Mouse (Mus musculus) forebrain, embryonic 16.5 days (tissue): ENCODE results near the gene Sipa1l2. TPM values are rescaled to one million over a fixed set of nuclear protein-coding genes. Genes with fewer than 3 reads are reported as not detected.
A peak's percentile ranks its signal among the peaks of the same experiment; 100 is the strongest.
"Not testable (repeated sequence)": the region's sequence is repeated elsewhere in the genome, so short reads cannot be mapped to it uniquely, and the experiment has no call there.

Experiments
- ATAC-seq: fragments of 200-750 bp; cut with Nextera tagmentation; 2 replicates; pipeline ENCODE4 v1.8.0; 2017; ENCODE audit warnings: mild to moderate bottlenecking, moderate library complexity
- H3K27ac ChIP-seq: fragments of 300-500 bp; sonication (generic); 2 replicates; pipeline ENCODE4 v1.5.1; 2014; ENCODE audit warnings: low read length, control low read depth
- H3K27me3 ChIP-seq: fragments of 300-500 bp; sonication (generic); replicated peaks from 2 replicates; pipeline ENCODE4 v1.6.1; 2014; ENCODE audit warnings: low read length; ENCODE audit not compliant: control insufficient read depth, insufficient read depth
- H3K36me3 ChIP-seq: fragments of 300-500 bp; sonication (generic); 2 replicates; pipeline ENCODE4 v1.6.1; 2014; ENCODE audit not compliant: control insufficient read depth, insufficient read depth
- H3K4me1 ChIP-seq: fragments of 300-500 bp; sonication (generic); replicated peaks from 2 replicates; pipeline ENCODE4 v1.6.1; 2014; ENCODE audit warnings: low read length; ENCODE audit not compliant: control insufficient read depth, insufficient read depth
- H3K4me2 ChIP-seq: fragments of 300-500 bp; sonication (generic); 2 replicates; pipeline ENCODE4 v1.6.1; 2014; ENCODE audit warnings: mild to moderate bottlenecking, low read length, control low read depth
- H3K4me3 ChIP-seq: fragments of 300-500 bp; sonication (generic); replicated peaks from 2 replicates; pipeline ENCODE4 v1.5.1; 2014; ENCODE audit warnings: mild to moderate bottlenecking, low read length, control low read depth
- H3K9ac ChIP-seq: fragments of 300-500 bp; sonication (generic); replicated peaks from 2 replicates; pipeline ENCODE4 v1.6.1; 2014; ENCODE audit warnings: low read depth, low read length, control low read depth
- H3K9me3 ChIP-seq: fragments of 300-500 bp; sonication (generic); 2 replicates; pipeline ENCODE4 v1.6.1; 2016; ENCODE audit warnings: low read length; ENCODE audit not compliant: control insufficient read depth
- WGBS: fragments of 180-500 bp; shearing (Covaris S2); extraction: QIAGEN DNeasy Blood & Tissue Kit; methylation state at CpG from one replicate; pipeline ENCODE4 v1.1.7; 2014; 5-methylcytosine and 5-hydroxymethylcytosine counted together
- polyA plus RNA-seq: library from polyadenylated mRNA; unstranded; fragments of >200 nt; fragmentation: Nextera tagmentation; extraction: Ambion mirVana; gene quantifications from 2 replicates; pipeline ENCODE4 v1.2.1, GENCODE M21; 2015

The Sipa1l2 gene
- polyA plus RNA-seq, 1 experiment from 2014 or later, result 33.4 TPM

GRCm38 (mm10) chr8:125395682-125396081 lies 173.9 kb downstream of the Sipa1l2 start:
- peaks cover 18% of the 10 kb centered on the region for H3K4me1 ChIP-seq
- not testable (repeated sequence) for ATAC-seq, H3K27me3 ChIP-seq, H3K4me2 ChIP-seq, H3K9ac ChIP-seq, H3K4me3 ChIP-seq, H3K27ac ChIP-seq, H3K36me3 ChIP-seq, H3K9me3 ChIP-seq
- WGBS, result 75% methylated on average over 8 of the region's 8 CpGs

DNA sequence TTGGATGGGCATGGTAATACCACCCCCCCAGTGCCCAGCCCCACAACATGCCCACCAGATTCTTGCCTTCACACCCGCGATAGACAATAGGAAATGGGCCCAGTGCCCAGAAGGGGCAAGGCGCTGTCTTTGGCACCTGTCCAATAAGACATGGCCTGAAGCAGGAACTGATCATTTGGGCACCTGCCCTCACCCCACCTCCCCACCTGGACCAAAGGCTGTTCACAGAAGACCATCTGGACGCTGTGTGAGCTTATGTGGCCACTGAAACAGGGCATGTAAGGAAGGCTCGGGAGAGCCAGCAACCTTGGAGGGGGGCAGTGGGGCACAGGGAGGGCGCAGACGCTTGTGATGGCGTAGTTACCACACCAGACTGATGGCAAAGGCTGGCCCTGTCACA lies 174.6 kb downstream of the Sipa1l2 start:
- Histone ChIP-seq H3K27ac (no peak overlapping the region), H3K4me2 (no peak overlapping the region), H3K9ac (no peak overlapping the region), H3K4me3 (no peak overlapping the region), H3K9me3 (no peaks in the 10 kb centered on the region), H3K4me1 (peaks cover 25% of the 10 kb centered on the region), H3K36me3 (no peaks in the 10 kb centered on the region), H3K27me3 (no peaks in the 10 kb centered on the region)
- ATAC-seq, result peak; percentile 52
- WGBS, result 47% methylated on average over 8 of the region's 8 CpGs

- 65% methylated on average over 7 of the region's 7 CpGs for WGBS
- Histone ChIP-seq H3K9ac (no peak overlapping the region), H3K27ac (no peak overlapping the region), H3K4me3 (no peak overlapping the region), H3K36me3 (no peaks in the 10 kb centered on the region), H3K4me1 (peaks cover 41% of the 10 kb centered on the region), H3K4me2 (no peak overlapping the region), H3K27me3 (no peaks in the 10 kb centered on the region), H3K9me3 (no peaks in the 10 kb centered on the region)
- no peak for ATAC-seq
Measured at GRCm38 (mm10) chr8:125391685-125392084, 177.9 kb downstream of the Sipa1l2 start.

DNA sequence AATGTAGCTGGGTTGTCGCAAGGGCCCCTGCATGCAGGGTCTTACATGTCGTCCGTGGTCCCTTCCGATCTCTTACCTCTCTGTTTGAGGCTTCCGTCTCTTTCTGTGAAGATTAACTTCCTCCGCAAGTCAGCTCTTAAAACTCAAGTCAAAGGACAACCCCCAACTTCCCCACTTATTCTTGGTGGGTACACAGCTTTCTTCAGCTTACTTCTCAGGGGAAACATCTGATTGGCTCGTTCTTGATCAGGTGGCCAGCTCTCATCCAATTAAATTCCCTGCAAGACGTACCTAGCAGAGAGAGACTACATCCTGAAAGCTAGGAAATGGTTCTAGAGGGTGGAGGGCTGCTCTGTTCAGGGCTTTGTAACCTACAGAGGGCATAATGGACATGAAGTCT lies 178.3 kb downstream of the Sipa1l2 start:
- no peak overlapping the region for H3K4me2 ChIP-seq
- no peaks in the 10 kb centered on the region for H3K27me3 ChIP-seq
- H3K9ac ChIP-seq, result no peak overlapping the region
- H3K27ac ChIP-seq, result no peak overlapping the region; the same call in 1 of the 2 replicates
- no peak overlapping the region for H3K4me3 ChIP-seq
- 64% methylated on average over 8 of the region's 8 CpGs for WGBS
- H3K36me3 ChIP-seq, result no peaks in the 10 kb centered on the region
- peaks cover 45% of the 10 kb centered on the region for H3K4me1 ChIP-seq
- no peaks in the 10 kb centered on the region for H3K9me3 ChIP-seq
- no peak for ATAC-seq

GRCm38 (mm10) chr8:125390506-125390895 lies 179.1 kb downstream of the Sipa1l2 start:
- H3K27ac ChIP-seq, result peak overlapping the region; percentile 76
- WGBS, result 31% methylated on average over 6 of the region's 6 CpGs
- no peak overlapping the region for H3K4me3 ChIP-seq
- ATAC-seq, result peak; percentile 5; the same call in 1 of the 2 replicates
- H3K36me3 ChIP-seq, result no peaks in the 10 kb centered on the region
- H3K4me2 ChIP-seq, result no peak overlapping the region
- peaks cover 53% of the 10 kb centered on the region for H3K4me1 ChIP-seq
- H3K9me3 ChIP-seq, result no peaks in the 10 kb centered on the region
- no peaks in the 10 kb centered on the region for H3K27me3 ChIP-seq
- H3K9ac ChIP-seq, result no peak overlapping the region

DNA sequence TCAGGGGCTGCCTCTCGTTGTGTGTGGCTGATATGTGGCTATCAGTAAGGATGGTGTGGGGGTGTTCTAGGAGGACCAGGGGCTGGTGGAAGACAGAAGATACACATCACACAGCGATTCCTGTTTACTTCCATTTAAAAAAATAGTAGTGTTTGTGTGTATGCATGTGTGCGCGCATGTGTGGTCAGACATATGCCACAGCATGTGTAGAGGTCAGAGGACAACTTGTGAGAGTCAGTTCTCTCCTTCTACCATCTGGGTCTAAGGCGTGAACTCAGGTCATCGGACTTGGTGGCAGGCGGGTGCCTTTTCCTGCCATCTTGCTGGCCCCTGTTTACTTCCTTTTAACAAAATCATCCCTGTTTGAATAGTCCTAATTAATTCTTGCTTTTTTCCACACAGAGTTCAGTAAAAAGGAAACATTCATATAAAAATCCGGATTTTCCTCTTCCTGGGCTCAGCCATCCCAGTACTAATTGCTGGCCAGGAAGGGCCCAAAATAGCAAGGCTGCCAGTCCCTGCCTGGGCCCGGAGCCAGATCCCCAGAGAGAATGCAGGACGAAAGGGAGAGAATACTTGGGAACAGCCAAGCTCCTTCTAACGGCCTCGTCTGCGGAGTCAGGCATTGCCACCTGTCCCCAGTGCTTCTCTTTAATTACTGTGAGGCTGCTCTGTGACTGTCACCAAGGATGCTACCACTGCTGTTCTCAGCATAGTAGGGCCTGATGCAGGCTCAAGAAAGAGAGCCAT lies 179.7 kb downstream of the Sipa1l2 start:
- Histone ChIP-seq H3K36me3 (no peaks in the 10 kb centered on the region), H3K4me3 (no peak overlapping the region), H3K4me1 (peaks cover 55% of the 10 kb centered on the region), H3K9me3 (no peaks in the 10 kb centered on the region), H3K4me2 (no peak overlapping the region; the same call in 1 of the 2 replicates), H3K9ac (no peak overlapping the region), H3K27ac (peak overlapping the region; percentile 76), H3K27me3 (no peaks in the 10 kb centered on the region)
- peak; percentile 53 for ATAC-seq
- 33% methylated on average over 13 of the region's 13 CpGs for WGBS

- Histone ChIP-seq H3K9ac (no peak overlapping the region), H3K9me3 (no peaks in the 10 kb centered on the region), H3K4me3 (no peak overlapping the region), H3K4me2 (no peak overlapping the region), H3K27me3 (no peaks in the 10 kb centered on the region), H3K36me3 (no peaks in the 10 kb centered on the region), H3K4me1 (peaks cover 52% of the 10 kb centered on the region), H3K27ac (peak overlapping the region; percentile 76)
- 18% methylated on average over 5 of the region's 5 CpGs for WGBS
- peak; percentile 35 for ATAC-seq
Measured at GRCm38 (mm10) chr8:125389280-125389679, 180.3 kb downstream of the Sipa1l2 start.

- no peaks in the 10 kb centered on the region for H3K36me3 ChIP-seq
- WGBS, result 66% methylated on average over 13 of the region's 13 CpGs
- no peak for ATAC-seq
- H3K4me3 ChIP-seq, result no peak overlapping the region
- peaks cover 52% of the 10 kb centered on the region for H3K4me1 ChIP-seq
- no peaks in the 10 kb centered on the region for H3K27me3 ChIP-seq
- no peak overlapping the region for H3K9ac ChIP-seq
- no peaks in the 10 kb centered on the region for H3K9me3 ChIP-seq
- 0 out of 2 replicates have a peak overlapping the region, but pooled peaks have one; percentile 3 for H3K27ac ChIP-seq
- no peak overlapping the region for H3K4me2 ChIP-seq
Measured at GRCm38 (mm10) chr8:125388404-125389180, 181.0 kb downstream of the Sipa1l2 start.

DNA sequence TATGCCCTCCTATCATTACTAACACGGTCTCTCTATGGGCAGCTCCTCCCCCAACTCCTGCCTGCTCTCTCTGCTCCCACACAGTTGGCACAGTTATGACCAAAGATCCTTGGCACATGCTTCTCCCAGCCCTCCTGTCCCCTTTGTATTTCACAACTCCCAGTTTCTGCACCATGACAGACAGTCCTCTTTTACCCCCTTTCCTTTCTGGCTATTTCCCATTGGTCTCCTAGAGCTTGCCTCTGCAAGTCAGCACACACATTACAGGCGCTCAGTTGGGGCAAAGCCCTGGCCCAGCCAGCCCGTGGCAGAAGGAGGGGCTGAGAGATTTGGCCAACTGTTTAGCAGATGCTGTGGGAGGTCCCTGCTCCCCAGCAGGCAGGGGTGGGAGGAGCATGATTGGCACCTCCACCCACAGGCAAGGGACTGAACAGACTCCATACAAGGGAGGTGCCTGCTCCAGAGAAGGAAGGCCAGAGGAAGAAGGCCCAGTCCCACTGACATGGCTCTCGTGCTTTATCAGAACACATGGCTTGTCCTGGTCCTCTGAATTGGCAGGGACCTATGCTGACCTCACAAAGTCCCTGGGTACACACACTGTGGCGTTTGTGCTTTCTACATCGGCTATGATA lies 184.0 kb downstream of the Sipa1l2 start:
- 10% methylated on average over 6 of the region's 6 CpGs for WGBS
- ATAC-seq, result peak; percentile 87
- Histone ChIP-seq H3K27ac (peak overlapping the region; percentile 84), H3K9me3 (no peaks in the 10 kb centered on the region), H3K4me3 (no peak overlapping the region), H3K9ac (no peak overlapping the region; the same call in 1 of the 2 replicates), H3K4me2 (no peak overlapping the region; the same call in 1 of the 2 replicates), H3K27me3 (no peaks in the 10 kb centered on the region), H3K36me3 (no peaks in the 10 kb centered on the region), H3K4me1 (peaks cover 45% of the 10 kb centered on the region)
